Mouse (Mus musculus): ENCODE measurements around the gene Ptpn11.

GRCm38 (mm10) chr5:121150684-121151083 is 40.5 kb downstream of the Ptpn11 start:
- TF ChIP-seq POLR2A (IDR thresholded peaks at IDR 0.05; ENCODE audit: borderline replicate concordance, insufficient read depth, low read length) (no peak), CTCF (IDR thresholded peaks at IDR 0.05; ENCODE audit: borderline replicate concordance, insufficient read depth, low read depth, low read length) (no peak)
